Mouse (Mus musculus) spleen, adult 2 months (tissue): ENCODE results near the gene Dvl2.

Experiments used
- CTCF ChIP-seq: fragments of 200-500 bp; IDR thresholded peaks from 2 replicates; pipeline ENCODE4 v1.5.1; 2011; ENCODE audit warnings: mild to moderate bottlenecking, inconsistent platforms; ENCODE audit not compliant: insufficient read depth, insufficient read length, insufficient replicate concordance; ENCODE audit errors: extremely low read depth
- POLR2A ChIP-seq: fragments of 200-500 bp; IDR thresholded peaks from 2 replicates; pipeline ENCODE4 v1.6.1; 2011; ENCODE audit warnings: low read depth, low read length, inconsistent platforms

GRCm38 (mm10) chr11:69965271-69966005 lies 35.0 kb upstream of the Dvl2 start:
- no peak for TF ChIP-seq POLR2A
- no peak for TF ChIP-seq CTCF
